Mouse (Mus musculus) olfactory bulb, adult 2 months (tissue): Measurements from ENCODE around the gene Zic2.

Experiments
- CTCF ChIP-seq: fragments of 200-500 bp; IDR thresholded peaks from 2 replicates; pipeline ENCODE4 v1.5.1; 2012; ENCODE audit warnings: low read depth, mild to moderate bottlenecking, low read length, moderate library complexity; ENCODE audit not compliant: insufficient read depth
- POLR2A ChIP-seq: fragments of 200-500 bp; IDR thresholded peaks from 2 replicates; pipeline ENCODE4 v1.6.1; 2012; ENCODE audit warnings: mild to moderate bottlenecking, low read depth, low read length, moderate library complexity; ENCODE audit not compliant: insufficient read depth

- TF ChIP-seq CTCF (no peak), POLR2A (no peak)
These were observed 3.7 kb upstream of the Zic2 start for GRCm38 (mm10) chr14:122471449-122472085.
